Mouse (Mus musculus) cerebellum, postnatal 25 days (tissue): ENCODE data around the gene Sdc3.
A peak's percentile ranks its signal among the peaks of the same experiment; 100 is the strongest.

Experiments used
- DNase-seq, 2 experiments: peaks; one replicate each; pipeline ENCODE4 v3.0.0; 2021; ENCODE audit warnings: mixed read lengths in 2 of 2

Sdc3 gene

DNA sequence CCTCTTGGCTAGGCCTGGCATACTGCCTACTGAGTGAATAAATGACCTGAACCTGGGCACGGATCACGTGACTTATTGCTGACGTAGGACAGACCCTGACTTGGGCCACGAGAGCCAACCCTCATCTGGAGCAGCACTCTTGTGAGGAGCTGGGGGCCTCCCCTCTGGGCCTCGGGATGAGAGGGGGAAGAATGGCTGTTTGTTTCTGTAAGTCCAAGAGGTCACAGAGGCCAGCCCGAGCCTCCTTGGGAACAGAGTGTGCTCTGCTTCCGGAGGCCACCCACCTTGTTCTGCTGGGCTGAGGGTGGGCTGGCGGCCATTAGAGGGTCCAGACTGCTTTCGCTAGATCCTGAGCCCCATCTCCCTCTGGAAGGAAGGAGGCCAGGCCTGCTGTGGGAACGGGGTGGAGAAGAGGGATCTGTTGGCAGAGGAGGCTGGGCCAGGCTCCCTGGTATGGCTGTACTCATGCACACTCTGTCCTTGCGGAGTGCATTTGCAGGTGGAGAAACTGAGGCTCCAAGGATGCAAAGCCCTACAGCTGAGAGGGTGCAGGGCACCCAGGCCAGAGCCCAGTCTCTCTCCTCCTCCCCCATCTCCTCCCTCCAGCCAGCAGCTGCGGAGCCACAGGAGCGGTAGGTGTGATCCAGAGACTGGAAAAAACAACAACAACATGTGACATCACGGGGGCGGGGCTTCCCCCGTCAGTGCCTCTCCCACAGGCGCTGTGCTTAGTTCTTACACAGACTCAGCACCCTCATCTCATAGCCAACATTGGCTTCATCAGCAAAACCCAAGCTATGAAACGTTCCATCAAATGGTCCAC lies 36.7 kb downstream of the Sdc3 start:
- DNase-seq: peak in 1 of 2 experiments; percentile 41

GRCm38 (mm10) chr4:130834122-130834521 lies 41.8 kb downstream of the Sdc3 start:
- no peak for DNase-seq

GRCm38 (mm10) chr4:130835550-130835949 lies 43.2 kb downstream of the Sdc3 start:
- no peak for DNase-seq

DNA sequence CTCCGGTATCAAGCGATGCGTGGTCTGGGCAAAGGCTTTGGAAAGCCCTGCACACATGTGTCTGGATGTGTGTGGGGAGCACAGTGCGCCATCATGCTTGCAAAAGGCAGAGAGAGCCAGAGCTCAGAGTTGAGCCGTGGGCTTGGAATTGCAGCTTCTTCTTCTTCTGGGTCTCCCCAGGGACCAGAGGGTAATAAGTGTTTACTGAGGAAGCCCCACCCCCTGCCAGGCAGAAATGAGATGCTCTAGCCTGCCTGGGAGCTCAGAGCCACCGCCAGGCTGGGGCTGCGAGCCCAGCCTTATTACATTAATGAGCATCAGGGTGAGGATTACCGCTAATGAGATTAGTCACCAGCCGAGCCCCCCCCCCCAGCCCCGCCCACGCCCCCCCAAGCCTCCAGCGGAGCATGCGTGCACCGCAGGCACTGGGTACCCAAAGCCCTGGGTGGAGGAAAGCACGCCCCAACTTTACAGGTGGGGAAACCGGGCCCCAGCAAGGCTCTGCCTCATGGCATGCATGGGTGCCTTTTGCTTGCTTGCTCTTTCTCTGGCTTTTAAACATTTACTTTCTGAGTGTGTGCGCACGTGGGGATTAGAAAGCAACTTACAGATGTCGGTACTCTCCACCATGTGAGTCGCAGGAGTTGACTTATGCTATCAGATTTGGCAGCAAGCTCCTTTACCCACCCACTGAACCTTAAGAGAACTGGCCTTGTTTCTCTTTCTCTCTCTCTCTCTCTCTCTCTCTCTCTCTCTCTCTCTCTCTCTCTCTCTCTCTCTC lies 44.1 kb downstream of the Sdc3 start:
- no peak for DNase-seq

GRCm38 (mm10) chr4:130838585-130838984 lies 46.2 kb downstream of the Sdc3 start:
- DNase-seq: no peak

DNA sequence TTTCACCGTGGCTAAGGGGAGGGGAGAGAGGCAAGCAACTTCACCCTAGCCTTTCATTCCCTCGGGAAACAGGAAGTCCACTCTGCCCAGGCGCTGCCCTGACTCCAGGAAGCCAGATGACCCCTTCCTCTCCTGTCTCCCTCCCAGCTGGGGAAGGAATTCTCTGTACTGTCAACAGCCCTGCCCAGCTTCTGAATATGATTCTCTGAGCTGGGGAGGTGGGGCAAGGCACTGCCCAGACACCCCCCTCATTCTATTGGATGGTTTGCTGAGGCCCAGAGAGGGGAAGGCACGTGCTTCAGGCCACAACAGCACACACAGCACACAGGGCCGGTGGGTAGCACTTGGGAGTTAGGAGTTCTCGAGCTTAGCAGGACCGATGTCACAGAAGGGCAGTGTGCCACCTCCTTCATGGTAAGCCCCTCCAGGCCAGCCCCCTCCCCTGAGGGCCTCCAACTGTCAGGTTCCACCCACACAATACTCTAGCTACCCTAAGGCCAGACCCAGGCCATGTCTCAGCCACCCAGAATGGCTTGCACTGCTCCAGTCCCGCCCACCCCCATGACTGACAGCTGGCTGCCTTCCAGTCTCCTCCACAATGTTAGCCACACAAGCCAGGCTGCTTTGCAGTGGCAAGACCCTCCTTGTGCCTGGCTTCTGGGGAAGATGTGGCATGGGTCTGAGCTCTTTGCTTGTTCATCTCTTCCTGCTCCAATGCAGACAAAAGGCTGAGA lies 48.9 kb downstream of the Sdc3 start:
- peak in 1 of 2 experiments; percentile 50 for DNase-seq

DNA sequence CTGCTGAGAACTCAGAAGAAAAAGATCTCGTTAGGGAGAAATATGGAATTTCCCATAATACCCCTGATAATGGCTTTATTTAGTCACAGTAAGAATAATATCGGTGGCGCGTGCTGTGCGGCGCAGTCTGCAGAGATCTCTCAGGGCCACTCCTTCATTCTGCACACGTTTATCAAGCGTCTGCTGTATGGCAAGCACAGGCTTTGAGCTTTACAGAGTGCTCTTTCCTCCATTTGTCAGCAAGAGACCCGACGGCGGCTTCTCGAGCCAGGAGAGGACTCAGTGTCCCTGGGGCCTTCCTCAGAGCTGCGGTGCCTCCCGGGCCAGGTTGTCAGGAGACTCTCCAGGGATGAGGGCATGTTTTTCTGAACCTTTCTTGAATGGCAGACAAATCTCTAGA lies 56.5 kb downstream of the Sdc3 start:
- DNase-seq: no peak

DNA sequence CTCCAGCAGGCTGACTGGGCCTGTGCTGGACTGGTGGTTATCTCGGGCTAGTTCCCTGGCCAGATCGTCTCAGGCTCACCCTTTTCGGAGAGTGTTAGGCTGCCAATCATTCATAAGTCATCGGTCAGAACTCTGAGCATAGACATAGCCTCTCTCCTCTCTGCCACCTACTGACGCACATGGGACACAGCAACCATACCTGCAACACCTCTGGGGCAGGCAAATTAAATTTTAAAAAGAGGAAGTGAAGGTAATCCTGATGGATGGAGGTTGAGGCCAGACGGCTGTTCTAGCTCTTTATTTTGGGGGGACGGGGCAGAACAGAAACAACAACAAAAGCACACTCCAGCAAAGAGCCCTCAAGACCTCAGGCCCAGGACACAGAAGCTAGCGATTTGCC lies 65.3 kb downstream of the Sdc3 start:
- no peak for DNase-seq

GRCm38 (mm10) chr4:130858880-130859279 lies 66.5 kb downstream of the Sdc3 start:
- DNase-seq: no peak

GRCm38 (mm10) chr4:130859467-130859866 lies 67.1 kb downstream of the Sdc3 start:
- DNase-seq: no peak

- DNase-seq: no peak
Measured at GRCm38 (mm10) chr4:130860902-130861652, 68.7 kb downstream of the Sdc3 start.

DNA sequence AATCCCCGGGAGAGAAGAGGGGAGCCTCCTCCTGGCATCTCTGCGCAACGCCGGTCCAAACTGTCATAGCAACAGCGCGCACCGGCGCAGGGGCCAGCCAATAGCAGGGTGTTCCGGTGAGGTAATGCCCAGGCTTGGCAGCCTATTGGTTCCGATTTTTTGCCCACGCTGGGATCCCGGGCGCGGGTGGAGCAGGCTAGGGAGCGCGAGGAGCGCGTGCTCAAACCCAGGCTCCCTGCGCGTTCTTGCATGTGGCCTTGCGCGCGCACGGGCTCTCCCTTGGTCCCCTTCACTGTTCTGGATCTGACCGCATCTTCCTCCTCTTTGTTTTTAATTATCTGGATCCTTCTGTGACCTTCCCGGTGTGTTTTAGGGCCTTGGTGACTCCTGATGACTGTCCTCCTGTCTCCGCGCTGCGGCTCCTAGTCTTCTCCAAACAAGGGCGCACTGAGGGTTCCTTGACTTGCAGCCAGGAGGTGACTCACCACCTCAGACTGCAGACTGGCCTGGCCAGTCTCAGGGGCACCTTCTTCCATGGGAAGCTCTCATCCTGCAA lies 69.4 kb downstream of the Sdc3 start:
- DNase-seq: peak; percentile 97 to 99

DNA sequence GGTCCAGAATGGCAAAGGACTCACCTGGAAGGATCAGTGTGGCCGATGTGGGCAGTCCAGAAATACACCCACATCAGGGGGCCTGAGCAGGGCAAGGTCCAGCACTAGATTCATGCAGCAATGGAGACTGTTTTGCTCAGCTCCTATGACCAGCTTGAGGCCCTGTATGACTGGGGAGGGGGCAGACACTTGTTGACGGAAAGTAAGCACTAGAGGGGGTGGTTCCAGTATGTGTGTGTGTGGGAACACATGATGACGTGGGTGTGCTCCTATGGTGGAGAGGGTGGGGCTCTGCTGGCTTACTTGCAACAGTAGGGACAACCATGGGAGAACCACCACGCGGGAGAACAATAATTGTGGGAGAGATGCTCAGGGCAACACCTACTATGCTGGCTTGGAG lies 70.2 kb downstream of the Sdc3 start:
- DNase-seq: peak in 1 of 2 experiments; percentile 44

DNA sequence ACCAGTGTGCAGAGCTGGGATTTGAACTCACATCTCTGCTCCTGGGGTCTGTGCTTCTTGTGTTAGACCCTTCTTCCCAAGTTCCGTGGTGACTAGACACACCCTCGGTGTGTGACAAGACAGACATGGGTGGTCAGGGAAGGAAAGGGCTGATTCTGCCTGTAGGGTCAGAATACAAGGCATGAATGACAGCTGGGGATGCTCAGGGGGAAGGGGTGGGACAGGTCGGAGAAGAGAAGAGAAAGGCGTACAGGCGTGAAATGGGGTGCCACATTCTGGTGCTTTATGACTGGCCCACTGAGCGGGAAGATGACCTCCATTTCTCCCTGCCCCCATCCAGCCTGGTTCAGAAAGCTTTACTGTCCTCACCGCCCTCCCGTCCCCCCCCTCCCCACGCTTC lies 73.1 kb downstream of the Sdc3 start:
- no peak for DNase-seq

GRCm38 (mm10) chr4:130865901-130866371 lies 73.6 kb downstream of the Sdc3 start:
- DNase-seq: peak; percentile 43 to 69

DNA sequence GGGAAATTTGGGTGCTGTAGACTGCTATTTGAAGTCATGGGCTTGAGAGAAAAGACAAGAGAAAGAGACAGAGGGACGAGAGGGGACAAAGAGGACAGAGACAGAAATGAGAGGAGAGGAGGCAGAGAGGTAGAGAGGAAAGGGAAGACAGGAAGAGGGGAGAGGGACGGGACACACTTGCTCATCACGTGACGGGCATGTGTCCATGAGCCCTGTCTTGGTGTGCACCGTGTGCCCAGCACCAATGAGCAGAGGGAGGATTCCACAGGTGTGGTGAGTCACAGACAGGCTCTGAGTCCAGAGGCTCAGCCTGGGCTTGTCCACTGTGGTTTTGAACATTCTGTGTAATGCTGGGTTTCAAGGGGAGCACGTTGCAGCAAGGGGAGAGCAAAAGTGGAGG lies 75.6 kb downstream of the Sdc3 start:
- no peak for DNase-seq

GRCm38 (mm10) chr4:130868803-130869202 lies 76.5 kb downstream of the Sdc3 start:
- DNase-seq: no peak

DNA sequence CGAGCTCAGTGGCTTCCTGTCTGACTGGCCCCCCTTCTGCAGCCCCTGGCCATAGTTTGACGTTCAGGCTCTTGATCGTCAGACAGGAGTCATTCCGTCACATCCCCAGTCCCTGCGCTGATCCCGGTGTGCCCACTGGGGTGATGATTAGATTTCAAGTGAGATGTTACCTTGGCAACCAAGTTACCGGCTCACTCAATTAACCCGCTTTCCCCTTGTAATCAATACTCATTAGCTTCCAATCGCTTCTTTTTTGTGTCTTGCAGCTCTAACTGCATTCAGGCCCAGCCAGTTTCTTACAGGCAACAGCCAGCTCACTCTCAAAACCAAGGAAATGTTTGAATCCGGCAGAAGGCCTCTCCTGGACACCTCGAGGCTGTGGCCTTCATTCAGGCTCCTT lies 80.1 kb downstream of the Sdc3 start:
- no peak for DNase-seq

- DNase-seq: peak in 1 of 2 experiments; percentile 50
Measured at GRCm38 (mm10) chr4:130873440-130873839, 81.1 kb downstream of the Sdc3 start.

DNA sequence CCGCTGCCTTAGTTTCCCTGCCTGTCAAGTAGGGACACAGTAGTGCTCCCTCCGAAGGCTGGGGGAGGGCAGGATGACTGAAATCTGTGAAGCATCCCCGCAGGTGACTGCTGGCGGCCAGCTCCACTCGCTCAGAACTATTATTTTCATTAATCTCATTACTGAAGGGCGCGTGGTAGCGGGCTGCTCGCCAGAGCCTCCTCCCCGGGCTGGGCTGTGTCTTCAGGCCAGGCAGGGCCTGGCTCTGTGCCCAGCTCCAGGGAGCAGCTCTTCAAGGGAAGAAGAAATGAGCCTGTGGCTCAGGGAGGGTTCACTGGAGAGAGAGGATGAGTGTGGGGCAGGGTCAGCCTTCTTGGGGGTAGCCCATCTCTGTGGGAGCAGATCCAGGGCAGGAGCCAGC lies 82.3 kb downstream of the Sdc3 start:
- DNase-seq: peak; percentile 84 to 90
